Mouse (Mus musculus): ENCODE measurements around the gene Ifi35. TPM values are rescaled to one million over a fixed set of nuclear protein-coding genes. Genes with fewer than 3 reads are reported as not detected.
"Not testable (repeated sequence)": the region's sequence is repeated elsewhere in the genome, so short reads cannot be mapped to it uniquely, and the experiment has no call there.

Gene Ifi35
- polyA plus RNA-seq, 1 experiment from 2014 or later, result 29.7 TPM

GRCm38 (mm10) chr11:101472336-101472735, 24.1 kb downstream of the Ifi35 start:
- ATAC-seq, result no peak
- no peak overlapping the region for H3K27ac ChIP-seq (ENCODE audit: low read length)
- no peak overlapping the region for H3K4me2 ChIP-seq (ENCODE audit: low read depth, low read length)
- no peak overlapping the region for H3K9ac ChIP-seq (ENCODE audit: low read depth, low read length)
- H3K9me3 ChIP-seq (ENCODE audit: control insufficient read depth, low read length), result no peaks in the 10 kb centered on the region
- H3K36me3 ChIP-seq (ENCODE audit: control insufficient read depth, insufficient read depth, low read length), result no peaks in the 10 kb centered on the region
- peaks cover 8% of the 10 kb centered on the region for H3K4me1 ChIP-seq (ENCODE audit: control insufficient read depth, insufficient read depth, low read length)
- H3K4me3 ChIP-seq (ENCODE audit: low read length), result no peak overlapping the region
- no peaks in the 10 kb centered on the region for H3K27me3 ChIP-seq (replicated peaks; ENCODE audit: control insufficient read depth, insufficient read depth, low read length)
- 56% methylated on average over 7 of the region's 7 CpGs for whole genome bisulfite sequencing

- not testable (repeated sequence) for H3K27me3 ChIP-seq (replicated peaks; ENCODE audit: control insufficient read depth, insufficient read depth, low read length); ATAC-seq; H3K4me2 ChIP-seq (ENCODE audit: low read depth, low read length); H3K36me3 ChIP-seq (ENCODE audit: control insufficient read depth, insufficient read depth, low read length); H3K4me1 ChIP-seq (ENCODE audit: control insufficient read depth, insufficient read depth, low read length); H3K4me3 ChIP-seq (ENCODE audit: low read length); H3K9me3 ChIP-seq (ENCODE audit: control insufficient read depth, low read length); H3K9ac ChIP-seq (ENCODE audit: low read depth, low read length); H3K27ac ChIP-seq (ENCODE audit: low read length)
- 77% methylated on average over 1 of the region's 1 CpGs for WGBS
Measured at GRCm38 (mm10) chr11:101473686-101474085, 25.5 kb downstream of the Ifi35 start.

GRCm38 (mm10) chr11:101474298-101474697, 26.1 kb downstream of the Ifi35 start:
- Histone ChIP-seq H3K27ac (ENCODE audit: low read length) (no peak overlapping the region), H3K27me3 (replicated peaks; ENCODE audit: control insufficient read depth, insufficient read depth, low read length) (no peaks in the 10 kb centered on the region), H3K9me3 (ENCODE audit: control insufficient read depth, low read length) (no peaks in the 10 kb centered on the region), H3K4me2 (ENCODE audit: low read depth, low read length) (no peak overlapping the region), H3K4me3 (ENCODE audit: low read length) (no peak overlapping the region), H3K9ac (ENCODE audit: low read depth, low read length) (no peak overlapping the region), H3K36me3 (ENCODE audit: control insufficient read depth, insufficient read depth, low read length) (no peaks in the 10 kb centered on the region), H3K4me1 (ENCODE audit: control insufficient read depth, insufficient read depth, low read length) (peaks cover 10% of the 10 kb centered on the region)
- no peak for ATAC-seq
- WGBS, result 69% methylated on average over 5 of the region's 5 CpGs

GRCm38 (mm10) chr11:101476361-101476760, 28.2 kb downstream of the Ifi35 start:
- not testable (repeated sequence) for H3K27ac ChIP-seq (ENCODE audit: low read length); ATAC-seq; H3K36me3 ChIP-seq (ENCODE audit: control insufficient read depth, insufficient read depth, low read length); H3K9me3 ChIP-seq (ENCODE audit: control insufficient read depth, low read length); H3K27me3 ChIP-seq (replicated peaks; ENCODE audit: control insufficient read depth, insufficient read depth, low read length); H3K4me2 ChIP-seq (ENCODE audit: low read depth, low read length); H3K4me3 ChIP-seq (ENCODE audit: low read length); H3K9ac ChIP-seq (ENCODE audit: low read depth, low read length)
- peaks cover 19% of the 10 kb centered on the region for H3K4me1 ChIP-seq (ENCODE audit: control insufficient read depth, insufficient read depth, low read length)
- 86% methylated on average over 4 of the region's 4 CpGs for WGBS

GRCm38 (mm10) chr11:101477194-101477551, 29.0 kb downstream of the Ifi35 start:
- no peak overlapping the region for H3K4me3 ChIP-seq (ENCODE audit: low read length)
- peaks cover 19% of the 10 kb centered on the region for H3K4me1 ChIP-seq (ENCODE audit: control insufficient read depth, insufficient read depth, low read length)
- no peaks in the 10 kb centered on the region for H3K36me3 ChIP-seq (ENCODE audit: control insufficient read depth, insufficient read depth, low read length)
- H3K27ac ChIP-seq (ENCODE audit: low read length), result no peak overlapping the region
- no peak for ATAC-seq
- no peak overlapping the region for H3K9ac ChIP-seq (ENCODE audit: low read depth, low read length)
- H3K9me3 ChIP-seq (ENCODE audit: control insufficient read depth, low read length), result no peaks in the 10 kb centered on the region
- H3K27me3 ChIP-seq (replicated peaks; ENCODE audit: control insufficient read depth, insufficient read depth, low read length), result no peaks in the 10 kb centered on the region
- H3K4me2 ChIP-seq (ENCODE audit: low read depth, low read length), result no peak overlapping the region
- 51% methylated on average over 4 of the region's 4 CpGs for WGBS

- peaks cover 19% of the 10 kb centered on the region for H3K4me1 ChIP-seq (ENCODE audit: control insufficient read depth, insufficient read depth, low read length)
- no peak for ATAC-seq
- 57% methylated on average over 10 of the region's 10 CpGs for WGBS
- H3K4me3 ChIP-seq (ENCODE audit: low read length), result no peak overlapping the region
- H3K4me2 ChIP-seq (ENCODE audit: low read depth, low read length), result no peak overlapping the region
- H3K27me3 ChIP-seq (replicated peaks; ENCODE audit: control insufficient read depth, insufficient read depth, low read length), result no peaks in the 10 kb centered on the region
- H3K9me3 ChIP-seq (ENCODE audit: control insufficient read depth, low read length), result no peaks in the 10 kb centered on the region
- H3K36me3 ChIP-seq (ENCODE audit: control insufficient read depth, insufficient read depth, low read length), result no peaks in the 10 kb centered on the region
- no peak overlapping the region for H3K9ac ChIP-seq (ENCODE audit: low read depth, low read length)
- no peak overlapping the region for H3K27ac ChIP-seq (ENCODE audit: low read length)
Measured at GRCm38 (mm10) chr11:101477552-101478211, 29.5 kb downstream of the Ifi35 start.

- Histone ChIP-seq H3K36me3 (ENCODE audit: control insufficient read depth, insufficient read depth, low read length) (no peaks in the 10 kb centered on the region), H3K9ac (ENCODE audit: low read depth, low read length) (peak overlapping the region; percentile 51; the same call in 1 of the 2 replicates), H3K4me2 (ENCODE audit: low read depth, low read length) (peak overlapping the region; percentile 42), H3K27ac (ENCODE audit: low read length) (peak overlapping the region; percentile 9; the same call in 1 of the 2 replicates), H3K27me3 (replicated peaks; ENCODE audit: control insufficient read depth, insufficient read depth, low read length) (no peaks in the 10 kb centered on the region), H3K4me3 (ENCODE audit: low read length) (peak overlapping the region; percentile 16; the same call in 1 of the 2 replicates), H3K4me1 (ENCODE audit: control insufficient read depth, insufficient read depth, low read length) (peaks cover 20% of the 10 kb centered on the region), H3K9me3 (ENCODE audit: control insufficient read depth, low read length) (no peaks in the 10 kb centered on the region)
- ATAC-seq, result peak; percentile 25; the same call in 1 of the 2 replicates
- WGBS, result 12% methylated on average over 18 of the region's 18 CpGs
Measured at GRCm38 (mm10) chr11:101479171-101479635, 31.0 kb downstream of the Ifi35 start.

- no peaks in the 10 kb centered on the region for H3K27me3 ChIP-seq (replicated peaks; ENCODE audit: control insufficient read depth, insufficient read depth, low read length)
- H3K27ac ChIP-seq (ENCODE audit: low read length), result peak overlapping the region; percentile 76
- H3K36me3 ChIP-seq (ENCODE audit: control insufficient read depth, insufficient read depth, low read length), result no peaks in the 10 kb centered on the region
- no peak overlapping the region for H3K4me2 ChIP-seq (ENCODE audit: low read depth, low read length)
- no peaks in the 10 kb centered on the region for H3K9me3 ChIP-seq (ENCODE audit: control insufficient read depth, low read length)
- peak; percentile 85 for ATAC-seq
- no peak overlapping the region for H3K4me3 ChIP-seq (ENCODE audit: low read length)
- WGBS, result 14% methylated on average over 6 of the region's 6 CpGs
- no peak overlapping the region for H3K9ac ChIP-seq (ENCODE audit: low read depth, low read length)
- H3K4me1 ChIP-seq (ENCODE audit: control insufficient read depth, insufficient read depth, low read length), result peaks cover 22% of the 10 kb centered on the region
Measured at GRCm38 (mm10) chr11:101480912-101481311, 32.7 kb downstream of the Ifi35 start.

GRCm38 (mm10) chr11:101483804-101484203, 35.6 kb downstream of the Ifi35 start:
- no peak overlapping the region for H3K9ac ChIP-seq (ENCODE audit: low read depth, low read length)
- H3K36me3 ChIP-seq (ENCODE audit: control insufficient read depth, insufficient read depth, low read length), result 0 out of 2 replicates have a peak, but pooled peaks cover 6% of the 10 kb centered on the region
- no peaks in the 10 kb centered on the region for H3K27me3 ChIP-seq (replicated peaks; ENCODE audit: control insufficient read depth, insufficient read depth, low read length)
- 32% methylated on average over 3 of the region's 3 CpGs for WGBS
- peak overlapping the region; percentile 21 for H3K27ac ChIP-seq (ENCODE audit: low read length)
- H3K9me3 ChIP-seq (ENCODE audit: control insufficient read depth, low read length), result no peaks in the 10 kb centered on the region
- no peak overlapping the region for H3K4me2 ChIP-seq (ENCODE audit: low read depth, low read length)
- ATAC-seq, result no peak
- no peak overlapping the region for H3K4me3 ChIP-seq (ENCODE audit: low read length)
- H3K4me1 ChIP-seq (ENCODE audit: control insufficient read depth, insufficient read depth, low read length), result peaks cover 24% of the 10 kb centered on the region

GRCm38 (mm10) chr11:101484245-101484644, 36.0 kb downstream of the Ifi35 start:
- WGBS, result 43% methylated on average over 6 of the region's 6 CpGs
- H3K27ac ChIP-seq (ENCODE audit: low read length), result no peak overlapping the region
- ATAC-seq, result no peak

More at GRCm38 (mm10) chr11:101484245-101484644, 36.0 kb downstream of the Ifi35 start:
- Histone ChIP-seq H3K4me3 (ENCODE audit: low read length) (no peak overlapping the region), H3K9me3 (ENCODE audit: control insufficient read depth, low read length) (no peaks in the 10 kb centered on the region), H3K4me1 (ENCODE audit: control insufficient read depth, insufficient read depth, low read length) (peaks cover 20% of the 10 kb centered on the region), H3K36me3 (ENCODE audit: control insufficient read depth, insufficient read depth, low read length) (0 out of 2 replicates have a peak, but pooled peaks cover 6% of the 10 kb centered on the region), H3K27me3 (replicated peaks; ENCODE audit: control insufficient read depth, insufficient read depth, low read length) (no peaks in the 10 kb centered on the region), H3K4me2 (ENCODE audit: low read depth, low read length) (no peak overlapping the region), H3K9ac (ENCODE audit: low read depth, low read length) (no peak overlapping the region)
